Mouse (Mus musculus) CH12.LX (cell line): ENCODE data around the gene Cep250. TPM values are rescaled to one million over a fixed set of nuclear protein-coding genes. Genes with fewer than 3 reads are reported as not detected.
A peak's percentile ranks its signal among the peaks of the same experiment; 100 is the strongest.

Source experiments
- DNase-seq: peaks from one replicate; pipeline ENCODE4 v3.0.0-alpha.2; 2013; ENCODE audit errors: extremely low read depth
- H3K27ac ChIP-seq: 2 replicates; pipeline ENCODE4 v1.5.1; 2012; ENCODE audit warnings: low read depth, mild to moderate bottlenecking, control low read depth, moderate library complexity; ENCODE audit not compliant: insufficient read depth
- H3K27me3 ChIP-seq: replicated peaks from 2 replicates; pipeline ENCODE3; 2012; ENCODE audit warnings: inconsistent platforms
- H3K36me3 ChIP-seq, 2 experiments: replicated peaks in 1 of 2; 2 replicates each; pipeline versions ENCODE3 to v1.6.1; 2012; ENCODE audit warnings: inconsistent platforms in 1 of 2, low read length in 1 of 2, mild to moderate bottlenecking in 1 of 2, mixed read lengths in 1 of 2, moderate library complexity in 1 of 2; ENCODE audit not compliant: control insufficient read depth in 1 of 2, insufficient read depth in 1 of 2
- H3K4me1 ChIP-seq, 2 experiments: 2 replicates each; pipeline ENCODE4 v1.6.1; 2012; ENCODE audit warnings: inconsistent platforms in 1 of 2, moderate library complexity in 1 of 2; ENCODE audit not compliant: insufficient read depth in 2 of 2, control insufficient read depth in 1 of 2
- H3K4me2 ChIP-seq: 2 replicates; pipeline ENCODE4 v1.6.1; 2012; ENCODE audit warnings: low read depth, mild to moderate bottlenecking, control low read depth; ENCODE audit not compliant: poor library complexity, insufficient read depth, severe bottlenecking
- H3K4me3 ChIP-seq, 3 experiments: fragments of 150-350 bp in 1 of 3; sonication (generic) in 1 of 3; replicated peaks in 1 of 3; 2 replicates each; pipeline versions ENCODE3 to v1.5.1; 2011 to 2012; ENCODE audit warnings: low read depth in 2 of 3, low read length in 2 of 3, mild to moderate bottlenecking in 2 of 3, moderate library complexity in 2 of 3, control low read depth in 1 of 3, improper control_type of control experiment in 1 of 3, inconsistent platforms in 1 of 3, mixed read lengths in 1 of 3; ENCODE audit not compliant: poor library complexity in 1 of 3
- H3K79me2 ChIP-seq: replicated peaks from 2 replicates; pipeline ENCODE4 v1.6.1; 2012; ENCODE audit warnings: mild to moderate bottlenecking, moderate library complexity; ENCODE audit not compliant: control insufficient read depth, poor library complexity, insufficient read depth, severe bottlenecking; ENCODE audit errors: extremely low read depth
- H3K9ac ChIP-seq: 2 replicates; pipeline ENCODE4 v1.6.1; 2012; ENCODE audit warnings: low read depth, mild to moderate bottlenecking, control low read depth, moderate library complexity; ENCODE audit not compliant: insufficient read depth
- H3K9me3 ChIP-seq: replicated peaks from 2 replicates; pipeline ENCODE3; 2012; ENCODE audit warnings: low read length, inconsistent platforms, mixed read lengths
- BHLHE40 ChIP-seq: IDR thresholded peaks from 2 replicates; pipeline ENCODE4 v1.6.1; 2011; ENCODE audit warnings: mild to moderate bottlenecking, low read depth, low read length, improper control_type of control experiment
- CHD1 ChIP-seq: IDR thresholded peaks from 2 replicates; pipeline ENCODE4 v1.6.1; 2012; ENCODE audit warnings: low read depth, low read length, improper control_type of control experiment, inconsistent platforms
- CTCF ChIP-seq, 2 experiments: IDR thresholded peaks in 1 of 2; conservative IDR thresholded peaks in 1 of 2; 2 replicates each; pipeline ENCODE4 v1.5.1; 2011 to 2012; ENCODE audit warnings: low read depth in 2 of 2, low read length in 2 of 2, improper control_type of control experiment in 1 of 2, inconsistent platforms in 1 of 2, mild to moderate bottlenecking in 1 of 2, moderate library complexity in 1 of 2
- ELF1 ChIP-seq: IDR thresholded peaks from 2 replicates; pipeline ENCODE4 v1.6.1; 2014; ENCODE audit warnings: low read depth, mild to moderate bottlenecking, inconsistent platforms, low read length, improper control_type of control experiment
- ETS1 ChIP-seq: conservative IDR thresholded peaks from 2 replicates; pipeline ENCODE4 v1.6.1; 2012; ENCODE audit warnings: low read depth, mild to moderate bottlenecking, inconsistent platforms, low read length, improper control_type of control experiment, moderate library complexity
- GABPA ChIP-seq: IDR thresholded peaks from 2 replicates; pipeline ENCODE4 v1.6.1; 2012; ENCODE audit warnings: low read depth, low read length, improper control_type of control experiment, inconsistent platforms; ENCODE audit not compliant: insufficient replicate concordance
- IRF4 ChIP-seq: IDR thresholded peaks from 2 replicates; pipeline ENCODE4 v1.6.1; 2014; ENCODE audit warnings: low read depth, mild to moderate bottlenecking, inconsistent platforms, low read length, improper control_type of control experiment
- JUN ChIP-seq: IDR thresholded peaks from 2 replicates; pipeline ENCODE4 v1.6.1; 2011; ENCODE audit warnings: low read depth, mild to moderate bottlenecking, low read length, improper control_type of control experiment, moderate library complexity; ENCODE audit not compliant: insufficient read depth
- KAT2A ChIP-seq: IDR thresholded peaks from 2 replicates; pipeline ENCODE4 v1.6.1; 2012; ENCODE audit warnings: low read length, improper control_type of control experiment, inconsistent platforms; ENCODE audit not compliant: insufficient replicate concordance
- MAZ ChIP-seq: IDR thresholded peaks from 2 replicates; pipeline ENCODE4 v1.6.1; 2012; ENCODE audit warnings: low read depth, mild to moderate bottlenecking, inconsistent platforms, low read length, improper control_type of control experiment, moderate library complexity
- MXI1 ChIP-seq: IDR thresholded peaks from 2 replicates; pipeline ENCODE4 v1.6.1; 2011; ENCODE audit warnings: mild to moderate bottlenecking, low read depth, low read length, improper control_type of control experiment
- NELFE ChIP-seq: IDR thresholded peaks from 2 replicates; pipeline ENCODE4 v1.6.1; 2011; ENCODE audit warnings: low read depth, low read length, improper control_type of control experiment
- NRF1 ChIP-seq: IDR thresholded peaks from 2 replicates; pipeline ENCODE4 v1.6.1; 2014; ENCODE audit warnings: low read depth, mild to moderate bottlenecking, inconsistent platforms, low read length, improper control_type of control experiment, moderate library complexity
- POLR2A ChIP-seq: IDR thresholded peaks from 2 replicates; pipeline ENCODE4 v1.6.1; 2011; ENCODE audit warnings: low read depth, mild to moderate bottlenecking, improper control_type of control experiment, low read length
- TBP ChIP-seq: conservative IDR thresholded peaks from 2 replicates; pipeline ENCODE4 v1.6.1; 2011; ENCODE audit warnings: low read depth, low read length, improper control_type of control experiment
- TCF12 ChIP-seq: IDR thresholded peaks from 2 replicates; pipeline ENCODE4 v1.6.1; 2014; ENCODE audit warnings: low read depth, mild to moderate bottlenecking, inconsistent platforms, low read length, improper control_type of control experiment
- USF1 ChIP-seq: IDR thresholded peaks from 2 replicates; pipeline ENCODE4 v1.6.1; 2014; ENCODE audit warnings: low read depth, mild to moderate bottlenecking, inconsistent platforms, low read length, improper control_type of control experiment
- ZKSCAN1 ChIP-seq: IDR thresholded peaks from 2 replicates; pipeline ENCODE4 v1.6.1; 2012; ENCODE audit warnings: low read depth, inconsistent platforms, low read length, improper control_type of control experiment, borderline replicate concordance
- ZMIZ1 ChIP-seq: IDR thresholded peaks from 2 replicates; pipeline ENCODE4 v1.6.1; 2012; ENCODE audit warnings: low read depth, mild to moderate bottlenecking, inconsistent platforms, low read length, improper control_type of control experiment
- dilution Hi-C: fragments of 300-500 bp; cut with MboI; formaldehyde crosslinking; loops from 2 replicates; pipeline ENCODE4 v1.14.3; 2020; ENCODE audit warnings: low sequenced_read_pairs; ENCODE audit not compliant: extremely low pct_unique_long_range_greater_than_20kb, extremely low pct_ligation_motif_present
- in situ Hi-C: fragments of 300-500 bp; cut with MboI; formaldehyde crosslinking; loops from 3 replicates; pipeline ENCODE4 v1.14.3; 2019; ENCODE audit warnings: low sequenced_read_pairs, low pct_ligation_motif_present, low pct_unique_long_range_greater_than_20kb, mixed read lengths
- polyA plus RNA-seq: library from polyadenylated mRNA; unstranded; fragments of >175 nt; gene quantifications from 2 replicates; pipeline ENCODE4 v1.2.1, GENCODE M21; 2012; ENCODE audit warnings: low read depth; ENCODE audit not compliant: insufficient read length
- total RNA-seq, 2 experiments: library from RNA; depleted of rRNA; stranded (reverse); fragments of 300-350 nt in 1 of 2; fragments of >200 nt in 1 of 2; gene quantifications; 2 replicates each; pipeline ENCODE4 v1.2.3; 2012 to 2014

Cep250 gene
- total and polyA plus RNA-seq, 3 experiments = 13.5 to 29.1 (median 25.8) TPM

- H3K36me3 ChIP-seq = peaks cover 64 to 82% of the 10 kb centered on the region in 2 experiments
Measured at GRCm38 (mm10) chr2:155973348-155973747, 17.1 kb downstream of the Cep250 start.

GRCm38 (mm10) chr2:155974087-155974731 is 18.0 kb downstream of the Cep250 start:
- Histone ChIP-seq H3K4me2 (no peak overlapping the region), H3K79me2 (no peaks in the 10 kb centered on the region), H3K4me3 (no peak overlapping the region), H3K4me1 (peaks cover 0 to 43% of the 10 kb centered on the region in 2 experiments; a peak in 2 of 4 replicates), H3K36me3 (peaks cover 56 to 73% of the 10 kb centered on the region in 2 experiments), H3K9ac (no peak overlapping the region), H3K27me3 (no peaks in the 10 kb centered on the region), H3K9me3 (no peaks in the 10 kb centered on the region), H3K27ac (no peak overlapping the region)
- TF ChIP-seq KAT2A (no peak), CTCF (conservative IDR thresholded peaks at IDR 0.05 in 1 of 2, IDR thresholded peaks at IDR 0.05 in 1 of 2; ENCODE audit: low read depth in 2 of 2, low read length in 2 of 2) (peak in 1 of 2 experiments; percentile 34; a peak in 1 of 4 replicates)
- in situ Hi-C loops (no loop called here), dilution Hi-C loops (no loop called here)
- no peak for DNase-seq

More at GRCm38 (mm10) chr2:155973348-155973747, 17.1 kb downstream of the Cep250 start:
- Histone ChIP-seq H3K27ac (no peak overlapping the region), H3K4me2 (no peak overlapping the region), H3K79me2 (no peaks in the 10 kb centered on the region), H3K4me1 (peaks cover 0 to 38% of the 10 kb centered on the region in 2 experiments; a peak in 2 of 4 replicates), H3K9me3 (no peaks in the 10 kb centered on the region), H3K9ac (no peak overlapping the region), H3K27me3 (no peaks in the 10 kb centered on the region), H3K4me3 (no peak overlapping the region)
- no peak for DNase-seq
- TF ChIP-seq MAZ (no peak), ZMIZ1 (no peak), USF1 (no peak), MXI1 (no peak), NRF1 (no peak), IRF4 (no peak), TCF12 (no peak), NELFE (no peak), TBP (no peak), BHLHE40 (no peak), ELF1 (no peak), ETS1 (no peak), ZKSCAN1 (no peak), CHD1 (no peak), POLR2A (no peak), KAT2A (no peak), JUN (no peak), GABPA (no peak)
- in situ Hi-C loops = no loop called here
- dilution Hi-C loops = no loop called here
